Mouse (Mus musculus) large intestine, adult 2 months (tissue): ENCODE measurements at regions not wholly inside any gene's neighbourhood (a gene's known extent, or its start where the extent isn't known, plus 50 kb on each side); places are given as distances from the start of the nearest gene placed in this dataset.

ENCODE experiments used
- DNase-seq: peaks from one replicate; pipeline ENCODE4 v3.0.0-alpha.2; 2012; ENCODE audit warnings: low read depth, low spot score
- WGBS: fragments of 180-500 bp; shearing (Covaris S2); methylation state at CpG from one replicate; pipeline ENCODE4 v1.1.7; 2018; 5-methylcytosine and 5-hydroxymethylcytosine counted together

DNA sequence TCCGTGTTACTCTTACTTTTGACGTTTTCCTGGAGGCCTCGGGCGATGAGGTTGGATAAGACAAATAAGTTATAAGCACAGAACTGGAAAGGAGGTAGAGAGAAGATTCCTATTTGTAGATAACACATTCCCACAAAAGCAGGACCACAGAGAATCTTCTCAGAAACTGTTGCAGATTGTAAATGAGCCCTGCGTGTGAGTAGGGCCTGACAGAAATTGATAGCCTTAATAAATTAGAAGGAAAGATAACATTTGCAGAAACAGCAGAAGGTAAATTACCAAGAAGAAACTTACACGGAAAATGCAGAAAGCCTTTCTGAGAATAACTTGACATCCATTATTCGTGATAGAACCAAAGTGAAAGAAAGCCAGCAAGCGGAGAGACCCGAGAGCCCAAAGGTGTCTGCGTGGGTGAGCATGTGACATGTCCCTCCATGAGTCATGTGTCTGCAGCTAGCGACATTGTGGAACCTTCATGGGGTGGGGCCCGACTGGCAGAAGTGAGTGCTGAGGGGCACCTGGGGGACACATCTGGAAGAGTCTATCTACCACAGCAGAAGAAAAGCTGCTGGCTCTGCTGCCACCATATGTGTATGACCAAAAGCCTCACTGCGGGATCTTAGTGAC is 52.5 kb upstream of the Adtrp start:
- DNase-seq = no peak
- WGBS = 82% methylated on average over 13 of the region's 13 CpGs

DNA sequence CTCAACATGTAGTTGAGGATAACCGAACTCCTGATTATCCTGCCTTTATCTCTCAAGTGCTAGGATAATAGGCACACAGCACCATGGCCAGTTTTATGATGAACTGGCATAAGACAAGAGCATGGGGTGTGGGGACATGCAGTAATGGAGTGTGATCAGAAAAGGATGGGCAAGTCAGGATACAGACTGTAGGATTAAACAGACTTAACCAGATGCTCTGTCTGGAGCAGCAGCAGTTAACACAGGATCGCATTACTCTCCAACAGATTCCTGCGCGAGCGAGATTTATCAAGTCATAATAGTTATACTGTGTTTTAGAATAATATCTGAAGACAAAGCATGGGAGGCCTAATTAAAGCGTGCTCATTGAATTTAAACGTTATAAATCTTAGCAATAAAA is 51.8 kb upstream of the Adtrp start:
- 52% methylated on average over 7 of the region's 7 CpGs for WGBS
- DNase-seq = no peak

DNA sequence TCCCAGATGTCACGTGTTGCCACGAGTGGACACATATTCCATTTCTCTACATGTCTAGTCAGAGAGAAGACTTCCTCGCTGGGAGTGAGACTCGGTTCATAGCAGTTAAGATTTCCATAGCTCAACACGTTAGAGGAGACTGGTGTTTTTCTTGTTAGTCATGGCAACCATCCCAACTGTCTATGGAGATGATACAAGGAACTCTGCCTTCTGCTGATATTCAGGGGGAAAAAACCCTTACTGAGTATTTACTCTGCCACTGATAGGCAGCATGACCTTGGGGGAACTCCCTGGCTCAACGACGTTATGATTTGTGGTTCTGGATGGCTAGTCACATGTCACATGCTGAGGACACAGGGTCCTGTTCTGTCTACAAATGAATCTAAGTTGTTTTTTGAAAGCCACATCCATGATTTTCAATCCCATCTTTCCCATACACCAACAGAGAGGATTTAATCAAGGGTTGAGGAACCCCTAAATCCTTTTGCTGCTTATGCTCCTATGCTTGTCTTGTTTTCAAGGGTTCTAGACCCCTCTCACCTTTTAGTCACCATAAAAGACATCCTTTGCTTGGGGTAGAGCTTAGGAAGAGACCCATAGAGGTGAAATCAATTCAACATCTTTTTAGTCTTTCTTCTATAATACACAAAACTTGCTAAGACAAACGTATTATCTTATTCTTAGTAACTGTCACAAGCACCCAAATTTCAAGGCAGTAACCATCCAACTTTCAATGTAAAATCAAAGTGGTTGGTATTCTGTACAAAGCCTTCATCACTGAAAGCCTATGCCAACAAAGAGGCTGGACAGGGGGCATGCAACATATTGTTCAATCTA is 50.2 kb upstream of the Adtrp start:
- WGBS = 74% methylated on average over 8 of the region's 8 CpGs
- DNase-seq = no peak
